ENCODE assay signal across 22 mouse cellular contexts in genomic region chr5:129026171-129026570, GRCm38 (mm10).
"Had no signal": no experiment of that assay in that cellular context is flagged by ENCODE, and none has a peak within 500 bp of the region (broad histone marks: within the 10 kb centered on the region; RNA-seq: fewer than 3 reads in every experiment).

No protein-coding gene starts in this region.

- H3K27ac ChIP-seq: kidney, embryonic 15.5 days; limb, embryonic 12.5 days; limb, embryonic 15.5 days; liver, embryonic 14.5 days; lung, embryonic 15.5 days; neural tube, embryonic 12.5 days; neural tube, embryonic 15.5 days; stomach, embryonic 15.5 days had no signal

- H3K9me3 ChIP-seq: kidney, embryonic 15.5 days; limb, embryonic 12.5 days; limb, embryonic 15.5 days; lung, embryonic 15.5 days; neural tube, embryonic 12.5 days; neural tube, embryonic 15.5 days; stomach, embryonic 15.5 days had no signal

- H3K9ac ChIP-seq: kidney, embryonic 15.5 days; limb, embryonic 12.5 days; limb, embryonic 15.5 days; liver, embryonic 14.5 days; liver, postnatal 0 days; lung, embryonic 15.5 days; neural tube, embryonic 12.5 days; neural tube, embryonic 15.5 days; stomach, embryonic 15.5 days had no signal

- H3K4me2 ChIP-seq: kidney, embryonic 15.5 days; limb, embryonic 12.5 days; limb, embryonic 15.5 days; liver, embryonic 11.5 days; lung, embryonic 15.5 days; neural tube, embryonic 12.5 days; neural tube, embryonic 15.5 days; stomach, embryonic 15.5 days had no signal

- H3K4me3 ChIP-seq: kidney, embryonic 15.5 days; limb, embryonic 12.5 days; limb, embryonic 15.5 days; lung, embryonic 15.5 days; neural tube, embryonic 12.5 days; neural tube, embryonic 15.5 days; stomach, embryonic 15.5 days had no signal

- H3K27me3 ChIP-seq: kidney, embryonic 15.5 days; limb, embryonic 12.5 days; limb, embryonic 15.5 days; lung, embryonic 15.5 days; neural tube, embryonic 12.5 days; neural tube, embryonic 15.5 days; stomach, embryonic 15.5 days had no signal

- ATAC-seq: liver, postnatal 0 days had no signal

- DNase-seq: kidney, adult 11 months; kidney, adult 8-10 months; kidney, postnatal 10 days; kidney, postnatal 36 days; left cerebral cortex, postnatal 4 days; liver, postnatal 0 days; lung, postnatal 10 days; lung, postnatal 4 days; midbrain, embryonic 14.5 days; right cerebral cortex, adult 18-20 months; right cerebral cortex, postnatal 25 days; spleen, adult 18-20 months; thymus, postnatal 25 days had no signal
